Comparison of ENCODE assay signal across 8 mouse cellular contexts in genomic region chr16:91596779-91597671, GRCm38 (mm10). TPM values are rescaled to one million over a fixed set of nuclear protein-coding genes. Genes with fewer than 3 reads are reported as not detected.
DNase-seq lines count a peak whose midpoint lies in the region; ATAC-seq and TF ChIP-seq lines count a peak whose summit lies in the region.

No protein-coding gene starts in this region.

- H3K36me3 ChIP-seq in G1E (replicated peaks) = peaks cover 23% of the 10 kb centered on the region
- H3K36me3 ChIP-seq in embryonic facial prominence, embryonic 12.5 days = no peaks in the 10 kb centered on the region
- H3K36me3 ChIP-seq in hindbrain, embryonic 16.5 days (ENCODE audit: control insufficient read depth, insufficient read depth, low read length) = no peaks in the 10 kb centered on the region
- H3K36me3 ChIP-seq in stomach, embryonic 15.5 days = no peaks in the 10 kb centered on the region

- DNase-seq in layer of hippocampus, adult 2 months (ENCODE audit: low spot score in 2 of 2) = peak; percentile 13 to 30
- DNase-seq in layer of hippocampus, adult 9-11 months = no peak
- peak; percentile 45 for DNase-seq in G1E (ENCODE audit: low spot score)
- DNase-seq in lung, postnatal 25 days (ENCODE audit: low spot score) = peak; percentile 46
- DNase-seq in adrenal gland, postnatal 14 days = no peak

- H3K4me1 ChIP-seq in G1E (ENCODE audit: insufficient read depth, low read depth, low read length) = peaks cover 60% of the 10 kb centered on the region
- peaks cover 18% of the 10 kb centered on the region for H3K4me1 ChIP-seq in embryonic facial prominence, embryonic 12.5 days
- peaks cover 10% of the 10 kb centered on the region for H3K4me1 ChIP-seq in hindbrain, embryonic 16.5 days (ENCODE audit: control insufficient read depth, insufficient read depth, low read depth, low read length)
- H3K4me1 ChIP-seq in stomach, embryonic 15.5 days = no peaks in the 10 kb centered on the region

- peak overlapping the region; percentile 85 for H3K4me3 ChIP-seq in layer of hippocampus, adult 2 months
- H3K4me3 ChIP-seq in G1E (ENCODE audit: low read depth, low read length) = peak overlapping the region; percentile 82
- H3K4me3 ChIP-seq in embryonic facial prominence, embryonic 12.5 days = peak overlapping the region; percentile 88
- peak overlapping the region; percentile 91 for H3K4me3 ChIP-seq in hindbrain, embryonic 16.5 days (ENCODE audit: low read length)
- peak overlapping the region; percentile 80 for H3K4me3 ChIP-seq in stomach, embryonic 15.5 days (replicated peaks)

- no peaks in the 10 kb centered on the region for H3K9me3 ChIP-seq in G1E (replicated peaks)
- no peaks in the 10 kb centered on the region for H3K9me3 ChIP-seq in embryonic facial prominence, embryonic 12.5 days
- no peaks in the 10 kb centered on the region for H3K9me3 ChIP-seq in hindbrain, embryonic 16.5 days (ENCODE audit: control insufficient read depth, low read length)
- H3K9me3 ChIP-seq in stomach, embryonic 15.5 days = no peaks in the 10 kb centered on the region

- WGBS in embryonic facial prominence, embryonic 12.5 days = under 1% methylated on average over 63 of the region's 75 CpGs
- WGBS in hindbrain, embryonic 16.5 days = under 1% methylated on average over 54 of the region's 75 CpGs
- WGBS in stomach, embryonic 15.5 days = under 1% methylated on average over 70 of the region's 75 CpGs

- TF ChIP-seq CTCF in layer of hippocampus, adult 2 months (conservative IDR thresholded peaks at IDR 0.05) = no peak
- TF ChIP-seq CTCF in G1E (IDR thresholded peaks at IDR 0.05; ENCODE audit: low read depth, low read length) = no peak

- H3K9ac ChIP-seq in embryonic facial prominence, embryonic 12.5 days = peak overlapping the region; percentile 69
- H3K9ac ChIP-seq in hindbrain, embryonic 16.5 days (ENCODE audit: low read depth, low read length) = peak overlapping the region; percentile 89
- H3K9ac ChIP-seq in stomach, embryonic 15.5 days = peak overlapping the region; percentile 50

- peak overlapping the region; percentile 93 for H3K4me2 ChIP-seq in embryonic facial prominence, embryonic 12.5 days (replicated peaks)
- peak overlapping the region; percentile 97 for H3K4me2 ChIP-seq in hindbrain, embryonic 16.5 days (ENCODE audit: low read length)
- H3K4me2 ChIP-seq in stomach, embryonic 15.5 days = peak overlapping the region; percentile 88

- no peak for ATAC-seq in G1E (ENCODE audit: extremely low read depth, insufficient number of reproducible peaks, low FRiP score, poor library complexity, severe bottlenecking)
- ATAC-seq in embryonic facial prominence, embryonic 12.5 days (ENCODE audit: insufficient number of reproducible peaks, insufficient read depth, low FRiP score, low TSS enrichment) = no peak
- ATAC-seq in hindbrain, embryonic 16.5 days = peak; percentile 75
- ATAC-seq in stomach, embryonic 15.5 days (ENCODE audit: insufficient read depth, low FRiP score, low read depth) = no peak; the same call in 1 of the 2 replicates

- peak overlapping the region; percentile 95 for H3K27ac ChIP-seq in layer of hippocampus, adult 2 months
- H3K27ac ChIP-seq in embryonic facial prominence, embryonic 12.5 days = no peak overlapping the region
- H3K27ac ChIP-seq in hindbrain, embryonic 16.5 days (ENCODE audit: low read depth, low read length) = peak overlapping the region; percentile 79
- 0 out of 2 replicates have a peak overlapping the region, but pooled peaks have one; percentile 18 for H3K27ac ChIP-seq in stomach, embryonic 15.5 days

- peaks cover 13% of the 10 kb centered on the region for H3K27me3 ChIP-seq in G1E (ENCODE audit: insufficient read depth, low read length)
- H3K27me3 ChIP-seq in embryonic facial prominence, embryonic 12.5 days = 0 out of 2 replicates have a peak, but pooled peaks cover 9% of the 10 kb centered on the region
- H3K27me3 ChIP-seq in hindbrain, embryonic 16.5 days (replicated peaks; ENCODE audit: control insufficient read depth, insufficient read depth, low read length) = peaks cover 2% of the 10 kb centered on the region
- H3K27me3 ChIP-seq in stomach, embryonic 15.5 days (replicated peaks) = no peaks in the 10 kb centered on the region

RNA-seq across cellular contexts. Expression of gene Tmem50b, which starts 0.6 kb away (rescaled TPM):
- total RNA-seq in layer of hippocampus, adult 2 months (2021) = 100 to 1,000 TPM in 1 of 2 experiments, 10 to 100 TPM in 1; 97.3 to 104 TPM
- total RNA-seq in G1E (2014; fragmentation: Nextera tagmentation) = 18.8 and 25.1 TPM in 2 replicates
- 17.9 and 19.7 TPM in 2 replicates for total RNA-seq in G1E (2017)
- 1.4 and 1.8 TPM in 2 replicates for polyA plus RNA-seq in G1E (2012)
- 31.2 and 31.4 TPM in 2 replicates for polyA plus RNA-seq in embryonic facial prominence, embryonic 12.5 days (2016; fragmentation: Nextera tagmentation; extraction: Ambion mirVana)
- 114 and 131 TPM in 2 replicates for polyA plus RNA-seq in hindbrain, embryonic 16.5 days (2015; fragmentation: Nextera tagmentation; extraction: Ambion mirVana)
- 40.6 and 46.7 TPM in 2 replicates for polyA plus RNA-seq in stomach, embryonic 15.5 days (2015; fragmentation: Nextera tagmentation; extraction: Ambion mirVana)
- total RNA-seq in adrenal gland, postnatal 14 days (2021) = 45.6 and 48.0 TPM in 2 replicates

RNA-seq across cellular contexts. Expression of gene Dnajc28, which starts 21.8 kb away (rescaled TPM):
- total RNA-seq in layer of hippocampus, adult 2 months (2021) = 10 to 100 TPM; 10.3 to 10.5 TPM
- total RNA-seq in G1E (2014; fragmentation: Nextera tagmentation) (7.4 and 8.0 TPM in 2 replicates), G1E (2017) (4.6 and 5.1 TPM in 2 replicates)
- 0.40 and 0.76 TPM in 2 replicates for polyA plus RNA-seq in G1E (2012)
- polyA plus RNA-seq in embryonic facial prominence, embryonic 12.5 days (2016; fragmentation: Nextera tagmentation; extraction: Ambion mirVana) = 4.8 and 5.4 TPM in 2 replicates
- 5.8 and 6.5 TPM in 2 replicates for polyA plus RNA-seq in hindbrain, embryonic 16.5 days (2015; fragmentation: Nextera tagmentation; extraction: Ambion mirVana)
- polyA plus RNA-seq in stomach, embryonic 15.5 days (2015; fragmentation: Nextera tagmentation; extraction: Ambion mirVana) = 2.9 and 3.3 TPM in 2 replicates
- total RNA-seq in adrenal gland, postnatal 14 days (2021) = 12.8 and 15.1 TPM in 2 replicates

RNA-seq across cellular contexts. Expression of gene Gart, which starts 49.7 kb away (rescaled TPM):
- 10 to 100 TPM; 52.9 to 54.3 TPM for total RNA-seq in layer of hippocampus, adult 2 months (2021)
- 193 and 200 TPM in 2 replicates for total RNA-seq in G1E (2014; fragmentation: Nextera tagmentation)
- 275 and 327 TPM in 2 replicates for total RNA-seq in G1E (2017)
- polyA plus RNA-seq in G1E (2012) = 631 and 715 TPM in 2 replicates
- 121 and 133 TPM in 2 replicates for polyA plus RNA-seq in embryonic facial prominence, embryonic 12.5 days (2016; fragmentation: Nextera tagmentation; extraction: Ambion mirVana)
- 58.6 and 61.2 TPM in 2 replicates for polyA plus RNA-seq in hindbrain, embryonic 16.5 days (2015; fragmentation: Nextera tagmentation; extraction: Ambion mirVana)
- 107 and 115 TPM in 2 replicates for polyA plus RNA-seq in stomach, embryonic 15.5 days (2015; fragmentation: Nextera tagmentation; extraction: Ambion mirVana)
- 96.7 and 98.3 TPM in 2 replicates for total RNA-seq in adrenal gland, postnatal 14 days (2021)

RNA-seq across cellular contexts. Expression of gene Ifngr2, which starts 50.2 kb away (rescaled TPM):
- total RNA-seq in layer of hippocampus, adult 2 months (2021) = 10 to 100 TPM; 49.2 to 50.6 TPM
- 30.8 and 38.9 TPM in 2 replicates for total RNA-seq in G1E (2014; fragmentation: Nextera tagmentation)
- 17.3 and 20.8 TPM in 2 replicates for total RNA-seq in G1E (2017)
- 20.0 and 25.3 TPM in 2 replicates for polyA plus RNA-seq in G1E (2012)
- polyA plus RNA-seq in embryonic facial prominence, embryonic 12.5 days (2016; fragmentation: Nextera tagmentation; extraction: Ambion mirVana) = 47.5 and 48.9 TPM in 2 replicates
- polyA plus RNA-seq in hindbrain, embryonic 16.5 days (2015; fragmentation: Nextera tagmentation; extraction: Ambion mirVana) = 118 and 127 TPM in 2 replicates
- polyA plus RNA-seq in stomach, embryonic 15.5 days (2015; fragmentation: Nextera tagmentation; extraction: Ambion mirVana) = 49.3 and 55.6 TPM in 2 replicates
- 27.7 and 30.8 TPM in 2 replicates for total RNA-seq in adrenal gland, postnatal 14 days (2021)

RNA-seq across cellular contexts. Expression of gene Son, which starts 50.3 kb away (rescaled TPM):
- total RNA-seq in layer of hippocampus, adult 2 months (2021) = 100 to 1,000 TPM; 259 to 285 TPM
- total RNA-seq in G1E (2014; fragmentation: Nextera tagmentation) = 573 and 598 TPM in 2 replicates
- total RNA-seq in G1E (2017) = 239 and 264 TPM in 2 replicates
- polyA plus RNA-seq in G1E (2012) = 42.3 and 43.9 TPM in 2 replicates
- 156 and 160 TPM in 2 replicates for polyA plus RNA-seq in embryonic facial prominence, embryonic 12.5 days (2016; fragmentation: Nextera tagmentation; extraction: Ambion mirVana)
- 89.4 and 94.5 TPM in 2 replicates for polyA plus RNA-seq in hindbrain, embryonic 16.5 days (2015; fragmentation: Nextera tagmentation; extraction: Ambion mirVana)
- 108 and 114 TPM in 2 replicates for polyA plus RNA-seq in stomach, embryonic 15.5 days (2015; fragmentation: Nextera tagmentation; extraction: Ambion mirVana)
- total RNA-seq in adrenal gland, postnatal 14 days (2021) = 226 and 238 TPM in 2 replicates

Comparison
In these comparisons a context has a peak if more than half of its experiments do, and no peak if none do; other contexts are left out.
1. DNase-seq: peak in layer of hippocampus, adult 2 months (2 of 2), G1E (single experiment) and lung, postnatal 25 days (single experiment); none in layer of hippocampus, adult 9-11 months (single experiment) and adrenal gland, postnatal 14 days (single experiment).
2. RNA of gene Tmem50b, which starts 0.6 kb away (polyA plus RNA-seq): 114 to 131 TPM in hindbrain, embryonic 16.5 days, 40.6 to 46.7 TPM in stomach, embryonic 15.5 days and 31.2 to 31.4 TPM in embryonic facial prominence, embryonic 12.5 days; 1.4 to 1.8 TPM in G1E; every median in the first group is over 10 times any median in the second.
3. Peak in every context shown above with its lines, with median percentiles within 50 percentile points of each other: H3K4me3 ChIP-seq, H3K4me2 ChIP-seq and H3K9ac ChIP-seq.